Mouse (Mus musculus) embryonic facial prominence, embryonic 15.5 days (tissue): ENCODE measurements around the gene Gsk3b. TPM values are rescaled to one million over a fixed set of nuclear protein-coding genes. Genes with fewer than 3 reads are reported as not detected.
"Not testable (repeated sequence)": the region's sequence is repeated elsewhere in the genome, so short reads cannot be mapped to it uniquely, and the experiment has no call there.

ENCODE experiments used
- ATAC-seq: fragments of 200-750 bp; cut with Nextera tagmentation; 2 replicates; pipeline ENCODE4 v1.8.0; 2017; ENCODE audit warnings: low read depth, moderate TSS enrichment; ENCODE audit not compliant: insufficient number of reproducible peaks, low FRiP score, low TSS enrichment
- H3K27ac ChIP-seq: fragments of 300-500 bp; sonication (generic); replicated peaks from 2 replicates; pipeline ENCODE4 v1.5.1; 2015; ENCODE audit warnings: mild to moderate bottlenecking, inconsistent platforms
- H3K27me3 ChIP-seq: fragments of 300-500 bp; sonication (generic); 2 replicates; pipeline ENCODE4 v1.6.1; 2015; ENCODE audit warnings: inconsistent platforms
- H3K36me3 ChIP-seq: fragments of 300-500 bp; sonication (generic); 2 replicates; pipeline ENCODE4 v1.6.1; 2015; ENCODE audit warnings: mild to moderate bottlenecking, inconsistent platforms
- H3K4me1 ChIP-seq: fragments of 300-500 bp; sonication (generic); 2 replicates; pipeline ENCODE4 v1.6.1; 2015; ENCODE audit warnings: inconsistent platforms
- H3K4me2 ChIP-seq: fragments of 300-500 bp; sonication (generic); replicated peaks from 2 replicates; pipeline ENCODE4 v1.6.1; 2015; ENCODE audit warnings: mild to moderate bottlenecking, inconsistent platforms
- H3K4me3 ChIP-seq: fragments of 300-500 bp; sonication (generic); replicated peaks from 2 replicates; pipeline ENCODE4 v1.5.1; 2015; ENCODE audit warnings: mild to moderate bottlenecking, inconsistent platforms
- H3K9ac ChIP-seq: fragments of 300-500 bp; sonication (generic); 2 replicates; pipeline ENCODE4 v1.6.1; 2015; ENCODE audit warnings: inconsistent platforms
- H3K9me3 ChIP-seq: fragments of 300-500 bp; sonication (generic); replicated peaks from 2 replicates; pipeline ENCODE4 v1.6.1; 2016; ENCODE audit warnings: inconsistent platforms
- WGBS: fragments of 180-500 bp; shearing (Covaris S2); methylation state at CpG from one replicate; pipeline ENCODE4 v1.1.7; 2015; 5-methylcytosine and 5-hydroxymethylcytosine counted together
- polyA plus RNA-seq: library from polyadenylated mRNA; unstranded; fragments of >200 nt; fragmentation: Nextera tagmentation; extraction: Ambion mirVana; gene quantifications from 2 replicates; pipeline ENCODE4 v1.2.1, GENCODE M21; 2015

Gene Gsk3b
- polyA plus RNA-seq, 1 experiment from 2014 or later = 56.8 TPM

DNA sequence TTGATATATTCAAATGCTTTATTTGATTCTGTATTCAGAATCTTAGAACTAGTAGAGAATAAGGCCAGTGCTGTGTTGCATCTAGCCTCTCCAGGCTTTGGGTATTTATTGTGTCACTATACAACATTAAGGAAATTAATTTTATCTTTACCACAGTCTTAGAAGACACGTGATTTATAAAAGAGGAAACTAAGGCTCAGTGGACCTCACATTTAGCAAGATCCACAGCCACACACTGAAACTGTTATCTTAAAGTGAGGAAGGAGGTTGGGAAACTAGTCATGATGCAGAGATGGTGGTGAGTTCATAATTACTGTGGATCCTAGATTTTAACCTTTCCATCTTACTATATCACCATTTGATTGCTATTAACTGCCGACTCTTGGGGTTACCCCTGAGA, 16.7 kb downstream of the Gsk3b start:
- WGBS = 77% methylated on average over 2 of the region's 2 CpGs
- no peak for ATAC-seq
- no peaks in the 10 kb centered on the region; the same call in 1 of the 2 replicates for H3K36me3 ChIP-seq
- no peak overlapping the region for H3K4me3 ChIP-seq
- no peak overlapping the region for H3K4me2 ChIP-seq
- no peak overlapping the region for H3K9ac ChIP-seq
- H3K27me3 ChIP-seq = no peaks in the 10 kb centered on the region
- H3K27ac ChIP-seq = no peak overlapping the region
- H3K9me3 ChIP-seq = no peaks in the 10 kb centered on the region
- H3K4me1 ChIP-seq = 0 out of 2 replicates have a peak, but pooled peaks cover 3% of the 10 kb centered on the region

DNA sequence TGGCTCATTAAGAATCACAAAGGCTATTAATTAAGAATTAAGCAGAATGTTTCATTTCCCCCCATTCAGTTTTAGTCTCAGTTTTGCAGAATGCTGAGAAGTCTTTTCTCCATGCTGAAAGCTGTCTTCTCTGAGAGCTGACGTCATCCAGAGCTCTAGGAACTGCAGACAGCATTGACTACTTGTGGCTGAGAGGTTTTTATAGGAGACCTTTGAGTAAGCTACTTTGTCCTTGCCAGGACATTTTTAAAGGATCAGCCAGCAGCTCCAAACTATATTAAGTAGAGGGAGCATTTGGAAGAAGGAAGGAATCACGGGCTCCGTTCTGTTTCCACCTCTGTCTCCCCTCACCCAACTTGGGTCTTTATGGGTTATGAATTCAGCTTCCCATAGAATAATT, 17.7 kb downstream of the Gsk3b start:
- no peak overlapping the region for H3K4me3 ChIP-seq
- ATAC-seq = no peak
- 0 out of 2 replicates have a peak, but pooled peaks cover 3% of the 10 kb centered on the region for H3K4me1 ChIP-seq
- H3K27me3 ChIP-seq = no peaks in the 10 kb centered on the region
- 90% methylated on average over 3 of the region's 3 CpGs for WGBS
- no peak overlapping the region for H3K27ac ChIP-seq
- H3K4me2 ChIP-seq = no peak overlapping the region
- no peak overlapping the region for H3K9ac ChIP-seq
- no peaks in the 10 kb centered on the region for H3K9me3 ChIP-seq
- no peaks in the 10 kb centered on the region for H3K36me3 ChIP-seq

DNA sequence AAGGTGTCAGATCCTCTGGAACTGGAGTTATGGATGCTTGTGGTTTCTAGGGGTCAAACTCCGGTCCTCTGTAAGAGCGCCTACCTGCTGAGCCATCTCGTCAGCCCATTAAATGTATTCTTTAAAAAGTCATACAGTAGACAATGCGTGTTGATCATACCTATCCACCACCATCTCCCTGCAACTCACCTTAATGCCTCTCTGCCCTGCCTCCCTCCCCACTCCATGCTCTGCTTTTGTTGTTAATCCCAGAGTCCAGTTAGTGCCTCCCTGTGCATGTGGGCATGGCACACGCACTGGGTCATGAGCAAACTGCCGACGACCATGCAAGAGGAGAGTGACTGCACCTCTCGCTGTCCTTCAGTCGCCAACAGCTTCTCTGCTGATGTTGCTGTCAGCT, 21.2 kb downstream of the Gsk3b start:
- no peak overlapping the region for H3K4me3 ChIP-seq
- WGBS = 88% methylated on average over 9 of the region's 9 CpGs
- no peak for ATAC-seq
- H3K9ac ChIP-seq = no peak overlapping the region
- no peaks in the 10 kb centered on the region for H3K9me3 ChIP-seq
- H3K4me1 ChIP-seq = no peaks in the 10 kb centered on the region
- no peaks in the 10 kb centered on the region for H3K27me3 ChIP-seq
- 0 out of 2 replicates have a peak, but pooled peaks cover 3% of the 10 kb centered on the region for H3K36me3 ChIP-seq
- no peak overlapping the region for H3K4me2 ChIP-seq
- no peak overlapping the region for H3K27ac ChIP-seq

DNA sequence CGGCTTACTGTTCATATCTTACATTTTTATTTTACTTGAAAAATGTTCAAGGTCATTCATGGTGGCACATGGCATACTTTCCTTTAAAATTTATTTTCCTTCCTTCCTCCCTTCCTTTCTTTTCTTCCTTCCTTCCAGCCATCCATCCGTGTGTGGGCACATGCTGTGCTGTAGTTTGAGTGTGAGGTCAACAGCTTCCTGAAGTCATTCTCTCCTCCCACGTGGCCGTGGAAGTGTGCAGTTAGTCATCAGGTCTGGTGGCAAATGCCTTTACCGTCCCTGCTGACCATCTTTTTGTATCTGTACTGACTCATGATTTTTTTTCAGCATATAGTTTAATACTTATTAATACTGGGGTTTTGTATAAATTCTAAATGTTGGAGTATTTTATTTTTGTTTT, 21.8 kb downstream of the Gsk3b start:
- H3K4me3 ChIP-seq = no peak overlapping the region
- 78% methylated on average over 5 of the region's 5 CpGs for WGBS
- no peak overlapping the region for H3K4me2 ChIP-seq
- H3K9ac ChIP-seq = no peak overlapping the region
- H3K9me3 ChIP-seq = no peaks in the 10 kb centered on the region
- no peaks in the 10 kb centered on the region for H3K4me1 ChIP-seq
- no peak overlapping the region for H3K27ac ChIP-seq
- ATAC-seq = no peak
- no peaks in the 10 kb centered on the region for H3K27me3 ChIP-seq
- 0 out of 2 replicates have a peak, but pooled peaks cover 3% of the 10 kb centered on the region for H3K36me3 ChIP-seq

DNA sequence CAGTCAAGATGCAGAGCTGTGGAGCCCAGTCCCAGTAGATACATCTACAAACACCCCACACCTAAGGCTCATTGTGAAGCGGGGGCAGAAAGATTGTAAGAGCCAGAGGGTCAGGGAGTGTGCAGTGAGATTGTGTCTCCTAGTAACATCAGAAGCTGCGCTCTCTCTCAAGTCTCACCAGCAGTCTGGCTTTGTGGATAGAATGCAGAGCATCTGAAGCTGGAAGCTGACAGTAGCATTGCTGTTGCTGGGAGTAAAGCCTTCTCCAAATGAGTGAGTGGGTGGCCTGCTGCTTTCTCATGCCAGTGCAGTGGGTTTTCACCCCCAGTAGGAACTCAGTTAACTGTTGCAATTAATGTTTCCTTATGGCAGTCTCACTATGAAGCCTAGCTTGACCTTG, 25.3 kb downstream of the Gsk3b start:
- H3K27ac ChIP-seq = no peak overlapping the region
- 96% methylated on average over 2 of the region's 2 CpGs for WGBS
- no peak overlapping the region for H3K9ac ChIP-seq
- no peaks in the 10 kb centered on the region for H3K27me3 ChIP-seq
- no peak overlapping the region for H3K4me3 ChIP-seq
- ATAC-seq = no peak
- H3K36me3 ChIP-seq = 0 out of 2 replicates have a peak, but pooled peaks cover 3% of the 10 kb centered on the region
- no peaks in the 10 kb centered on the region for H3K9me3 ChIP-seq
- H3K4me1 ChIP-seq = no peaks in the 10 kb centered on the region
- no peak overlapping the region for H3K4me2 ChIP-seq

DNA sequence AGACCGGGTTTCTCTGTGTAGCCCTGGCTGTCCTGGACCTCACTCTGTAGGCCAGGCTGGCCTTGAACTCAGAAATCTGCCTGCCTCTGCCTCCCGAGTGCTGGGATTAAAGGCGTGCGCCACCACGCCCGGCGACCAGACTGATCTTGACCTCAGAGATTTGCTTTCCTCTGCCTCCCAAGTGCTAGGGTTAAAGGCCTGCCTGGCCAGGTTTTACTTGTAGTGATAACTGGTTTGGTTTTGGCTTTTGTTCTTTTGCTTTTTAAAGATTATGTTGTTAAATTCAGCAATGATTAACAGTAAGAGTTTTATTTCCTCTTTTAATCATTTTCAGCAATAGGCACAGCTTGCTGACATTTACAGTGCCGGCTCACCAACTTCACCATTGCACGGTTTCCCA, 29.1 kb downstream of the Gsk3b start:
- not testable (repeated sequence) for H3K4me2 ChIP-seq, H3K27me3 ChIP-seq, ATAC-seq, H3K4me3 ChIP-seq, H3K9ac ChIP-seq, H3K27ac ChIP-seq, H3K36me3 ChIP-seq, H3K9me3 ChIP-seq, H3K4me1 ChIP-seq
- WGBS = 89% methylated on average over 9 of the region's 9 CpGs

DNA sequence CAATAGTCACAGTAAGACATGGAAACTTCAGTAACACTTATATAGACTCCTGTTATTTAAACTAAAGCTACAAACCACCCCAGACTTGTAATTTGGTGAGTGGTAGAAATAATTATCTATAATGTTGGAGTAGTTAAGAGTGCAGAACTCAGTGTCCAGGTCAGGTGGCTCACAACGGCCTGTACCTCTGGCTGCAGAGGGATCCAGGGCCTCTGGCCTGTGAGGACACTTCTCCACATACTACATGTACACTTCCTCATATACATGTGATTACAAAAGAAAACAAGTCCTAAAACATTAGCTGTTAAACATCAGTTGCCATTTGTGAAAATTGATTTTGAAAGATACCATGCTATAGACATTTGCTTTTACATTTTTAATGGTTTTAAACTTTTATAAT, 29.9 kb downstream of the Gsk3b start:
- 76% methylated on average over 1 of the region's 1 CpGs for WGBS
- 0 out of 2 replicates have a peak, but pooled peaks cover 3% of the 10 kb centered on the region for H3K4me1 ChIP-seq

DNA sequence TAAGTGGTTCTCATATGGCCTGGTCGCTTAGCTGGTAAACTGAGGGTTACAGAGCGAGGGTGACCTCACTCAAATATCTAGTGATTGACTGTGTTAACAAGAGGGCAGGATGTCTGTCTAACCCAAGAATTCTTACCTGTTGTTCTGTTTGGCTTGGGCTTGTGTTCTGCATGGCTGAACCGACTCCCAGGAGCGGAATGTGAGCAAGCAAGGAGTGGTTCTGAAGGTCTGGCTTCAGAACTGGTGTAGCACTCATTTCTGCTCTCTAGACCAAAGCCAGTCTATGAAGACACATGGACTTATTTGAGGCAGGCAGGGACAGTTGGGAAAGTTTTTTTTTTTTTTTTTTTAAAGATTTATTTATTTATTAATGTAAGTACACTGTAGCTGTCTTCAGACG, 30.5 kb downstream of the Gsk3b start:
- 84% methylated on average over 5 of the region's 5 CpGs for WGBS
- H3K4me3 ChIP-seq = no peak overlapping the region
- 0 out of 2 replicates have a peak, but pooled peaks cover 3% of the 10 kb centered on the region for H3K4me1 ChIP-seq
- H3K9ac ChIP-seq = no peak overlapping the region
- no peak overlapping the region for H3K4me2 ChIP-seq
- ATAC-seq = no peak
- no peaks in the 10 kb centered on the region for H3K9me3 ChIP-seq
- H3K27ac ChIP-seq = no peak overlapping the region
- 0 out of 2 replicates have a peak, but pooled peaks cover 2% of the 10 kb centered on the region for H3K36me3 ChIP-seq
- H3K27me3 ChIP-seq = no peaks in the 10 kb centered on the region

More for the DNA sequence above, 29.9 kb downstream of the Gsk3b start:
- Histone ChIP-seq H3K9me3 (no peaks in the 10 kb centered on the region), H3K9ac (no peak overlapping the region), H3K27ac (no peak overlapping the region), H3K27me3 (no peaks in the 10 kb centered on the region), H3K36me3 (0 out of 2 replicates have a peak, but pooled peaks cover 3% of the 10 kb centered on the region), H3K4me3 (no peak overlapping the region), H3K4me2 (no peak overlapping the region)
- no peak for ATAC-seq

DNA sequence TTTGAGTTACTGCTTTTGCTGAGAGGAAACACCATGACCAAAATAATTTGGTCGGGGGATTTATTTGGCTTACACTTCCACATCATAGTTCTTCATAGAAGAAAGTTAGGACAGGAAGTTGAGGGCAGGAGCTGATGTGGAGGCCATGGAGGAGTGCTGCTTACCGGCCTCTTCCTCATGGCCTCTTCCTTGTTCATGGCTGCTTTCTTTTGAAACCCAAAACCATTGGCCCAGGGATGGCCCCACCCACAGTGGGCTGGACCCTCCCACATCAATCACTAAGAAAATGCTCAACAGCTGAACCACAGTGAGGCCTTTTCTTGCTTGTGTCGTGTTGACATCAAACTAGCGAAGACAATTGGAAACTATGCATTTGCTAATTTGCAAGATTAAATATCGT, 40.4 kb downstream of the Gsk3b start:
- H3K27ac ChIP-seq = no peak overlapping the region
- H3K4me2 ChIP-seq = no peak overlapping the region
- no peaks in the 10 kb centered on the region for H3K36me3 ChIP-seq
- H3K27me3 ChIP-seq = no peaks in the 10 kb centered on the region
- no peak for ATAC-seq
- no peak overlapping the region for H3K4me3 ChIP-seq
- no peaks in the 10 kb centered on the region for H3K9me3 ChIP-seq
- H3K9ac ChIP-seq = no peak overlapping the region
- H3K4me1 ChIP-seq = peaks cover 12% of the 10 kb centered on the region
- WGBS = 66% methylated on average over 5 of the region's 5 CpGs

DNA sequence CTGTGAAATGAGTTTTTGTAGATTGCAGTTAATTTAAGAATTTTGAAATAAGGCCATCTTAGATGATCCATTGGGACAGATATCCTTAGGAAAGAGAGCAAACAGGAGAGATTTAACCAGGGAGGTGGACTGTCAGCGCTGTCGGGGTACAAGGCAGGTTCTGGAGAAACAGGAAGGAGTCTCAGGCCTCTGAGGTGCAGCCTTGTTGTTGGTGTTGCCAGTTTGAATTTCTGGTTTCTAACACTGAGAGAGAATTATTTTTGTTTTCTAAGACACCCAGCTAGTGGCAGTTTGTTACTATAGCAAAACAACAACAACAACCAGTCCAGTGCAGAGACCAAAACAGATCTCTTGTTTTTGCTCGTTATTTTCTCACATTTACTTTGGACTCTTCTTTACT, 42.2 kb downstream of the Gsk3b start:
- 80% methylated on average over 3 of the region's 3 CpGs for WGBS
- Histone ChIP-seq H3K4me1 (peaks cover 12% of the 10 kb centered on the region), H3K27me3 (no peaks in the 10 kb centered on the region), H3K27ac (no peak overlapping the region), H3K4me3 (no peak overlapping the region), H3K9ac (no peak overlapping the region), H3K36me3 (no peaks in the 10 kb centered on the region), H3K4me2 (no peak overlapping the region), H3K9me3 (no peaks in the 10 kb centered on the region)
- ATAC-seq = no peak

DNA sequence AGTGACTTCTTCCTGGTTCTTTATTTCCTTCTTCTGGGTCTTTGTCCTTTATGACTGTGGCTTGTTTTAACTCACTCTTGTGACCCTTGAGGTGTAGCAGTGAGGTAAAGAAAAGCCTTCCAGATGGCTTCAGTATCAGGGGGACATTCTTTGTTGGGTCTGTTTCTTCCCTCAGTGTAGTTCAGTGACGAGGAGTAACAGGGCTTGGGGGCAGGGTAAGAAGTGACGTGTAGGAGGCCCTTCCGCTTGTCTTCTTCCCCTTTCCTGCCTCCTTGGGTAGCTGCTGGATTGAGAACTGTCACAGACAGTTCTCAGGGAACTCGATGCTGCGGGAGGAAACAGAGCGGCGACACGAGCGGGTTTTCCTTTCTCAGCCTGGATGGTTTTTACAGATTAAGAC, 43.0 kb downstream of the Gsk3b start:
- Histone ChIP-seq H3K4me3 (no peak overlapping the region), H3K4me1 (peaks cover 12% of the 10 kb centered on the region), H3K9me3 (no peaks in the 10 kb centered on the region), H3K27me3 (no peaks in the 10 kb centered on the region), H3K27ac (0 out of 2 replicates have a peak overlapping the region, but pooled peaks have one; percentile 22), H3K4me2 (no peak overlapping the region), H3K9ac (no peak overlapping the region), H3K36me3 (no peaks in the 10 kb centered on the region)
- WGBS = 36% methylated on average over 9 of the region's 9 CpGs
- no peak for ATAC-seq

DNA sequence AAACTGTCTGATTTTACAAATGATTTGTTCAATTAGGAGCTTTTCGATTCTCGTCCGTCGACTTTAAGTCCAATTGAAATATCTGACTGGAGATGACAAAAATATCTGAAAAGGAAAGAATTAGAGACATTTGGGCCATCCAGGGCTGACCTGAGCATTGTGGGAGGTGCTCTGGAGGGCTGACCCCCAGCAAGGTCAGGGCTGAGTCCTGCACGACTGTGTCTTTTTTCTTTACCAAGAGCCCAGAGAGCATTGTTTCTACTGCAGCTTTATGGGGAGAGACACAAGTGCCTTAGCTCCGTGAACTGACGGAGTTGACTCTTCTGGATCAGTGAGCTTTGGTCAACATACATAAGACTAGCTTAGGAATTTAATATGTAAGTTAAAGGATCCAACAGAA, 43.4 kb downstream of the Gsk3b start:
- 74% methylated on average over 7 of the region's 7 CpGs for WGBS
- no peaks in the 10 kb centered on the region for H3K9me3 ChIP-seq
- no peak overlapping the region for H3K4me3 ChIP-seq
- no peak overlapping the region for H3K9ac ChIP-seq
- no peaks in the 10 kb centered on the region for H3K36me3 ChIP-seq
- no peaks in the 10 kb centered on the region for H3K27me3 ChIP-seq
- H3K4me1 ChIP-seq = peaks cover 13% of the 10 kb centered on the region
- no peak overlapping the region for H3K27ac ChIP-seq
- H3K4me2 ChIP-seq = no peak overlapping the region
- no peak for ATAC-seq
